Mouse (Mus musculus): ENCODE results near the gene Apob. TPM values are rescaled to one million over a fixed set of nuclear protein-coding genes. Genes with fewer than 3 reads are reported as not detected.

The Apob gene
- not detected for polyA plus RNA-seq (2015; fragmentation: Illumina TruSeq; extraction: RNeasy Lipid Tissue Mini Kit (QIAGEN cat#74804); ENCODE audit: insufficient read depth, low read depth, low replicate concordance)

GRCm38 (mm10) chr12:7977466-7978189 is at the start of gene Apob:
Apob (plus strand) TSS chr12:7977648.

Other genes starting within 250 kb of the Apob start
- 5.1 TPM for gene Ldah, start 230.5 kb downstream of the Apob start, polyA plus RNA-seq (2015; fragmentation: Illumina TruSeq; extraction: RNeasy Lipid Tissue Mini Kit (QIAGEN cat#74804); ENCODE audit: insufficient read depth, low read depth, low replicate concordance)